Mouse (Mus musculus): ENCODE results near the gene Ap1g2.
A peak's percentile ranks its signal among the peaks of the same experiment; 100 is the strongest.

The Ap1g2 gene

GRCm38 (mm10) chr14:55113351-55113974, 7.1 kb upstream of the Ap1g2 start:
- peak; percentile 23 for DNase-seq

- peak; percentile 35 for DNase-seq
Observed at GRCm38 (mm10) chr14:55111720-55112119, 5.3 kb upstream of the Ap1g2 start.

GRCm38 (mm10) chr14:55110076-55110475, 3.7 kb upstream of the Ap1g2 start:
- no peak for DNase-seq

GRCm38 (mm10) chr14:55109048-55109873, 2.9 kb upstream of the Ap1g2 start:
- peak; percentile 45 for DNase-seq

GRCm38 (mm10) chr14:55108202-55108870, 1.9 kb upstream of the Ap1g2 start:
- DNase-seq: peak; percentile 64

- DNase-seq: no peak
Observed at GRCm38 (mm10) chr14:55106990-55107389, 597 bp upstream of the Ap1g2 start.

GRCm38 (mm10) chr14:55105386-55105785, 1.0 kb downstream of the Ap1g2 start:
- DNase-seq: no peak

DNA sequence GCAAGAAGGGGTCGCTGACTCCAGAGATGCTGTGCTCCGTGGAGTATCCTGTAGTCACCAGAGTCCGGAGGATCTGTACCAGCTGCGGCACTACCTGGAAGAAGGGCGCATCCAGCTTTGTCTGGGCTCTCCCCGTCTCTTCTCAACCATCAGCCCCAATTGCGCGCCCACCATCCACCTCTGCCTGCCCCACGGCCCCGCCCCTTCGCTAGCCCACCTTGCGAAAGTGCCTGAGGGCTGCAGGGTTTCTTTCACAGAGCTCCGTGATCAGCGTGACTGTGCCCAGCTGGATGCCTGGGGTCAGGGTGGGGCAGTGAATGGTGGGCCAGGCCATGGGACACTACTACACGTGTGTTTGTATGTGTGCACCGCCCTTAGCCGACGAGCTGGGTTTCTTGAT, 2.0 kb downstream of the Ap1g2 start:
- no peak for DNase-seq

DNA sequence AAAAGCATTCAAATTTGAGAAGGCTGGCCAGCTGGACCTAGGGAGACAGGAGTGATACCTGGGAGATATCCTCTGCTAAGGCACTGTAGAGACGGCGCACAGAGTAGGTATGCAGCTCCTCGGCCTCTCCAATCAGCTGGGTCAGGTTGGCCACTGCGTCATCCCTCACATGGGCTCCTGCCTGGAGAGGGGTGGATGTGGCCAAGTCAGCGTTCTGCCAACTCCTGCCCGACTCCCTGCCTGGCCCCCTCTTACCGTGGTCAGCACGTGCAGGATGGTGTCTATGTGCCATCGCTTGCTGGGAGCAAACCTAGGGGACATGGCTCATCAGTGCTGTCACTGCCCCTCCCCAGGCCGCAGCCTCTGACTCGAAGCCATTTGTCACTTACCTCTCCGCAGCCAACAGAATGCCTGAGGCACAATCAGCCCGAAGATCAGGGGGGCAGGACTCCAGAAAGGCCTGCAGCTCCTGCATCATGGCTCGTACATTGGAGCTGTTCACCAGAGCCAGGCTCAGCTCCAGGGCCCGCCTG, 4.1 kb downstream of the Ap1g2 start:
- no peak for DNase-seq

GRCm38 (mm10) chr14:55101592-55101991, 4.8 kb downstream of the Ap1g2 start:
- peak; percentile 56 for DNase-seq

DNA sequence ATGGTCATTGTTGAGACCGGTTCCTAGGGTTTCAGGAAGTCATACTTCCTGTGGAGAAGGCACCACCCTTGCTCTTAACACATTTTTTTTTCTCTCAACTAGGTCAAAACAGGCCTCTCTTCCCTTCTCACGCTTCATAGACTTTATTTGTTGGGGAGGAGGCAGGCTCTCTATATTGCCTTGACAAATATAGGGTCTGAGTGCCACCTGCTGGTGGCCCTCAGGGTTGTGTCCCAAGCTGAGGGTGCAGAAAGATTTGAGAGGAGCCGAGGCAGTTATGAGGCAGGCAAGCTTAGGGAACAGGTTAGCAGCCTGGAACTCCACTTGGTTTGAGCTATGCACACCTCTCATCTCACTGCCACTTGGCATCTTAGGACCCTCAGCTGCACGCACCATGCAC, 8.3 kb downstream of the Ap1g2 start:
- DNase-seq: peak; percentile 67

GRCm38 (mm10) chr14:55097646-55098045, 8.7 kb downstream of the Ap1g2 start:
- no peak for DNase-seq

DNA sequence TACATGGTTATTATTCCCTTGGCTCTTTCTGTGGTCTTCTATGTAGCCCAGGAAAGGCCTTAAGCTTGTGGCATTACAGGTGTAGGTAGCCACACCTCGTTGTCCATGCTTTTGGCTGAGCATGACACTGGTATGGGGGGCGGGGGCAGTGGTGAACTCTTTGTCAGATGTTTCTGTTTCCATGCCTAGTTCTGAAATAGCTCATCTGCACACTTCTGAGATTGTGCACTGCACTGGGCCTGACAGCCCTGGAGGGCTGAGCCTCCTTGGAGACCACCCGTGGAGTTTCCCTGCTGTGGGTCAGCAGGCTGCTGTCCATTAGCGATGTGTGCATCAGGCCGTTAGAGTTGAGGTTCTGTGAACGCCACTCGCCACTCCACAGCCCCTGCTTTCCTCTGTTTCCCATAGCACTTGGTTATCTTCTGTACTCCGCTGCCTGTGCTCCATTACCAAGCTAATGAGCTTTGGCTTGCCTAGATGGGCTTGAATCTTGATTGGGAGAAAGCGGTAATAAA, 9.8 kb downstream of the Ap1g2 start:
- no peak for DNase-seq

GRCm38 (mm10) chr14:55095671-55096070, 10.7 kb downstream of the Ap1g2 start:
- DNase-seq: no peak

GRCm38 (mm10) chr14:55095263-55095662, 11.1 kb downstream of the Ap1g2 start:
- no peak for DNase-seq

DNA sequence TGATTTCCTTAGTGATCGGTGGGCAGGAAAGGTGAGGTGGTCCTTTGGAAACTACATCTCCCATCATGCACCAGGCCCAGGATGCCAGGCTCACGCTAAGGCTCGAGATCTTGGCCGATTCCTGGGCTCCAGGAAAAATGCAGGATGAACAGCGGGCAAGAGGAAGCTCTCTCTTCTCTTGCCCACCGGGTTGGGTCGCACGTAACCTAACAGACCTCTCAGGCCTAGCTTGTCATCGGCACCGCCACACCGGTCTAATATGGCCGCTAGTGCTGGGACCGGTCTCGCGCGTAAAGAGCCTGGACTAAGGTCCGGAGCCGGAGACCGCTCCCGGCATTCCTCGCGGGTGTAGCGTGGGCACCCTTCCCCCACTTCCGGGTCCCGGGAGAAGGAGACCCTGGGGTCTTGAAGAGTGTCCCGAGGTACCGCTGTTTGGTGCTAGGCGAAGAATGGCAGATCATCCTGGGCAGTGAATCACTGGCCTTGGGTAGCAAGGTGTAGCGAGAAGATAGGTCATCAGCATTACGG, 11.6 kb downstream of the Ap1g2 start, which contains the start of gene Thtpa:
TSS of gene Thtpa (plus strand) at position 81 of the 528 bp plus-strand sequence.
- peak; percentile 77 for DNase-seq

GRCm38 (mm10) chr14:55093927-55094326, 12.5 kb downstream of the Ap1g2 start:
- no peak for DNase-seq

- DNase-seq: peak; percentile 89
Observed at GRCm38 (mm10) chr14:55092011-55092577, 14.3 kb downstream of the Ap1g2 start, which contains the start of gene Zfhx2. Gene Zfhx2 (minus strand): TSS chr14:55092324.

GRCm38 (mm10) chr14:55091209-55091865, 15.1 kb downstream of the Ap1g2 start:
- peak; percentile 54 for DNase-seq

DNA sequence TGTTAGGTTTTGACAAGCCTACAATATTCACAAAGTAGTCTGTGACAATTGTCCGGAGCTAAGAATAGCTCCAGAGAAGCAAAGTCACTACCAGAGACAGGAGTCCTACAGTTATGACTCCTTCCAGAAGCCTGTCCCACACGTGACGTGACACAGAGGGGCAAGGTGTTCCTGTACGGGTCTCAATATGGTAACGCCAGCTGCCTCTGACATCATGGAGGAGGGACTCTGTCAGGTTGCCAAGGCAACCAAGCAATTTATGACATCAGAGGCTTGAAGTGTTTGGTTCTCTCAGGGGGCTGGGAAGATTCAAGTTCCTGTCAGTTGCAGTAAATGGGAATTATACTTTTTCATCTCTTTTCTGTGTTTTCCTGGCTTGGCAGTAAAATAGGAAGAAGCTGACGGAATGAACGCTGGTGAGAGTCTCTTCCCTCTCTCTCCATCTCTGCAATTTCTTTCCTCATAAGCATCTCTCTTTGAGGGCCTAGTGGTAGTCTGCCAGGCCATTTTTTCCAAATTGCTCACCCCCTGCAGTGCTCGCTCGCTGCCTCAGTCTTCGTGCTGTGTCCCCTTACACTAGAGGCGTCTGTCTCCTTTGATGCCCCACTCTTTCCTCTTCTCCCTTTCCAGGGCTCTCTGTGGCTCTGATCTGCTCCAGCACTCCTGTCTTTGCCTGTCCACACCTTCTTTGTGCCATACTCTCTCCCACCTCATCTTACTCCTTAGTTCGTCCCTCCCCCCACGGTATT, 17.0 kb downstream of the Ap1g2 start:
- peak; percentile 37 for DNase-seq

DNA sequence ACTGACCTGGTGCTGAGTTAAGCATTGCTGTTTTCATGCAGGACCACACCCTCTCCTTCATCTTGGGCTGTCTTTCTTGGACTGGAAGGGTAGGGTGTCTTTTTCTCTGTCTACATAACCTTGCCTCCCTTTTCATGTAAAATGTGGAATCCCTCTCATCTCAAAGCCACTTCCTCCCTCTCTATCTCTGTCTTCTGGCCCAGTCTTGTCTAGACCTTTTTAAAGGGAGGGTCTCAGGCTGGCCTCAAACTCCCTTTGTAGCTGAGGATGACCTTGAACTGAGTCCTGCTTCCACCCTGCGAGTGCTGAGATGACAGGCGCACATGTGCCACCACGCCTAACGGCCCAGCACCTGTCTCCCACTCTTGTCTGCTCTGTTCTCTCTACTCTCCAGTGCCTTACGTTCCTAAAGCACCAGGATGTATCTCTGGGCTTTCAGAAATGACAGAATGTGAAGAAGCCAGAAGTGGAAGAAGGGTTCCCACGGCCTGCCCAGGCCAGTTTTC, 20.3 kb downstream of the Ap1g2 start:
- DNase-seq: no peak
